Mouse (Mus musculus): Measurements from ENCODE around the gene Chst1. TPM values are rescaled to one million over a fixed set of nuclear protein-coding genes. Genes with fewer than 3 reads are reported as not detected.

Chst1 gene
- 0.12 and 0.15 TPM in 2 replicates for polyA plus RNA-seq (2015; fragmentation: Nextera tagmentation; extraction: Ambion mirVana)

DNA sequence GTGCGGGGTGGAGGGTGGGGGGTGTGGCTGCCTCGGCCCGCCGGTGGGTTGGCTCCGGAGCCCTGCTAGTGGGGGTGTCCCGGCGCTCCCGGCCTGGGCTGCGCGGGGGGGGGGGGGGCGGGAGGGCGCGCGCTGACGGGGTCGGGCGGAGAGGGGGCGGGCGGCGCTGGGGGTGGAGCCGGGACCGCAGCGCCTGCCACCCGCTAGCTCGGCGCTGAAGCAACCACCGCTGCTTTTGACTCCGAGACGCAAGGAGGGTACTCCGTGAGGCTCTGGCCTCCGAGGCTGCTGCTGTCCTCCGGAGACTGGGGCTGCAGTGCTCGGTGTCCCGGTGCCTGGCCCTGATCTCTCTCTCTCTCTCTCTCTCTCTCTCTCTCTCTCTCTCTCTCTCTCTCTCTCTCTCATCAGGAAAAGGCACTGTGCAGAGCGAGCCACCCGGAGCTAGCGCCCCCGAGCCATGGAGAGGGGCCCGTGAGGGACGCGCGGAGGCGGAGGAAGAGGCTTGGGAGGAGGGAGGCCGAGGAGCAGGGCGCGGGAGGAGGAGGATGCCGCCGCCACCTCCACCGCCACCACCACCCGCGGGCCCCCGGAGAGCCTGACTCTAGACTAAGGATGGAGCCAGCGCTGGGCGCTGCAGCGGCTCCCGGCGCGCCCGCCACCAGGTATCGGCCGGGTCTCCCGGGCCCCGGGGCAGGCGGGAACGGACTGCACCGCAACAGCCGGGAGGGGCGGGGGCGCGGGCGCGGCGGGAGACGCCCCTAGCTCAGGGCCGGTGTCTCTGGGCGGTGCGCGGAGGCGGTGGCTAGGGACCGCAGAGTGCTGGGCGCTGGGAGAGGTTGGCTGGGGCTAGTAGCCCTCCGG is at the start of gene Chst1:
Gene Chst1, plus strand, starts transcription at position 221 of the 861 bp plus-strand sequence.
- Histone ChIP-seq H3K9ac (no peak within 1 kb of the TSS), H3K36me3 (no peaks in the 10 kb centered on the region), H3K4me2 (peak within 1 kb of the TSS; percentile 68), H3K27me3 (peaks cover 82% of the 10 kb centered on the region), H3K4me3 (replicated peaks) (peak within 1 kb of the TSS; percentile 49), H3K9me3 (replicated peaks) (no peaks in the 10 kb centered on the region), H3K27ac (no peak within 1 kb of the TSS), H3K4me1 (replicated peaks) (peaks cover 9% of the 10 kb centered on the region)
- under 1% methylated on average over 56 of the region's 82 CpGs for WGBS (ENCODE audit: insufficient replicate concordance)
- ATAC-seq (ENCODE audit: low read depth) (peak; percentile 38; the same call in 1 of the 2 replicates), DNase-seq (no peak)

DNA sequence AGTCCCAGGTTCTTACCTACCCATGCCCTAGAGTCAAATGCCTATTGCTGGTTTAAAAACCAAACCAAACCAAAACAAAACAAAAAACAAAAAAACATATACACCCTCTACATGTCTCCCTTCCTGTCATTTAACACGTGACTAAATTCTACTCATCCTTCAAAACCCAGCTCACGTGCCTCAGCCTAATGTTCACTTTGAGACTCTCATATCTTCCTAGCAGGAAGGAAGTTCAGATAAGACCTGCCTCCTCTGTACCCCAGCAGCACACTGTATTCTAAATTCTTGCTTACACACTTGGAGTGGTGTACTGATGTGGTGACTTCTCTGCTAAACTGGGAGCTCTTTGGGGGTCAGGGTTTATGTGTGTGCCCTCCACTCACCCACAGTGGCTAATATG is 49.5 kb upstream of the Chst1 start:
- no peak overlapping the region for H3K27ac ChIP-seq
- H3K9me3 ChIP-seq (replicated peaks), result no peaks in the 10 kb centered on the region
- H3K9ac ChIP-seq, result no peak overlapping the region
- no peak for ATAC-seq (ENCODE audit: low read depth)
- no peaks in the 10 kb centered on the region for H3K27me3 ChIP-seq
- no peak for DNase-seq
- no peak overlapping the region for H3K4me3 ChIP-seq (replicated peaks)
- H3K4me1 ChIP-seq (replicated peaks), result no peaks in the 10 kb centered on the region
- H3K4me2 ChIP-seq, result no peak overlapping the region
- no peaks in the 10 kb centered on the region for H3K36me3 ChIP-seq
- WGBS (ENCODE audit: insufficient replicate concordance), result 15% methylated on average over 2 of the region's 2 CpGs

DNA sequence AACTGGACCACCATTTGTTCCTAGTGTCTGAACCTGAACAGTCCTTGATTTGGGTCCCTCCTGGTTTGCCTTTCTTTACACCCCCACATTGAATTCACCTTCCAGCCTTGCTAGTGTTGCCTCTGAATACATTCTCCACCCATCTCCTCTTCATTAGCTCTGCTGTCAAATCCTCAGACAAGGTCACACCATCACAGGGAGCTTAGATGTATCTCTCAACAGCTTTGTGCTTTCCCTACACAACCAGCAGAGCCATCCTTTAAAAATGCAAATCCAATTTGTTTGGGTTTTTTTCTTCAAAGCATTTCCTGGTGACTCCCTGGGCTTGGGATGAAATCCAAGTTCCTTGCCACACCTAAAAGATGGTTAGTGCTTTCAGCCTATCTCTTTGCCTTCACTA is 45.0 kb upstream of the Chst1 start:
- no peaks in the 10 kb centered on the region for H3K9me3 ChIP-seq (replicated peaks)
- no peak overlapping the region for H3K9ac ChIP-seq
- no peak for ATAC-seq (ENCODE audit: low read depth)
- no peak overlapping the region for H3K4me2 ChIP-seq
- no peak overlapping the region for H3K4me3 ChIP-seq (replicated peaks)
- H3K36me3 ChIP-seq, result no peaks in the 10 kb centered on the region
- no peak overlapping the region for H3K27ac ChIP-seq
- H3K27me3 ChIP-seq, result no peaks in the 10 kb centered on the region
- no peaks in the 10 kb centered on the region for H3K4me1 ChIP-seq (replicated peaks)
- no peak for DNase-seq

DNA sequence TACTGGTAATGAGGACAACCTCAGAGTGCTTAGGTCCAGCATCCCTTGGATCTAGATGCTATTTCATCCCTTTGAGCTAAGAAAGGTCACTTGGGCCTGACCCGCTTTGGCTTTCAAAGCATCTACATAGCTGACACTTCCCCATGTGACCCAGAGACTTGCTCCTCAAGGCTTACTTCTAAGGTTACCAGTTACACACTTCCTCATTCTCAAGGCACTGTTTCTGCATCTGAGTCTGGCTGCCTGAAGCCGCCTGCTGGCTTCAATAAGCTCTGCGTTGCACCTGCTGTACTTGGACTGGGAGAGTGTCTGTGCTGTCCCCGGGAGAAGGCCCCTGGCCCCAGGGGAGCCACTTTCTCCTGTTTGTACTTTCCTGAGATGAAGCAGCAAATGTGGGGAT is 36.6 kb upstream of the Chst1 start:
- ATAC-seq (ENCODE audit: low read depth) (no peak), DNase-seq (no peak)
- no peaks in the 10 kb centered on the region for H3K36me3 ChIP-seq
- H3K27me3 ChIP-seq, result no peaks in the 10 kb centered on the region
- H3K4me3 ChIP-seq (replicated peaks), result no peak overlapping the region
- no peaks in the 10 kb centered on the region for H3K9me3 ChIP-seq (replicated peaks)
- no peaks in the 10 kb centered on the region for H3K4me1 ChIP-seq (replicated peaks)
- H3K27ac ChIP-seq, result no peak overlapping the region
- no peak overlapping the region for H3K9ac ChIP-seq
- no peak overlapping the region for H3K4me2 ChIP-seq
- WGBS (ENCODE audit: insufficient replicate concordance), result 28% methylated on average over 4 of the region's 4 CpGs

DNA sequence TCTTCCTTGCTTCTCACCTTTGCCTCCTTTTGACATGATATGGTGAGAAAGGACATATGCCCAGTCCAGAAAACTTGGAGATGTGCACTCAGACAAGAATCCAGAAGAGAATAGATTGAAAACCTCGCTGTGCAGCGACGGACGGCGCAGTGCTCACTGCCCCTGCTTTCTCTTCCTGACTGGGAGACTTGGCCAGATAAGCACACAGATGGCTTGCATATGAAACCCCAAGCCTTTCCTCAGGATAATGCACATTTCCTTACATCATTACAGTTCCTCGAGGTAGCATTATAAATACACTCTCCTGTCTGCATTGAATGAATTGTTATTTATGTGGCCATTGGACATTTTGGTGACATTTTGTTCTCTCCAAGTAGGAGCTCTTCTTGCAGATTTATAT is 28.9 kb upstream of the Chst1 start:
- no peaks in the 10 kb centered on the region for H3K36me3 ChIP-seq
- ATAC-seq (ENCODE audit: low read depth) (no peak), DNase-seq (no peak)
- no peak overlapping the region for H3K4me2 ChIP-seq
- H3K9ac ChIP-seq, result no peak overlapping the region
- H3K4me1 ChIP-seq (replicated peaks), result 0 out of 2 replicates have a peak, but pooled peaks cover 3% of the 10 kb centered on the region
- H3K27ac ChIP-seq, result no peak overlapping the region
- no peaks in the 10 kb centered on the region for H3K27me3 ChIP-seq
- 52% methylated on average over 6 of the region's 6 CpGs for WGBS (ENCODE audit: insufficient replicate concordance)
- no peaks in the 10 kb centered on the region for H3K9me3 ChIP-seq (replicated peaks)
- no peak overlapping the region for H3K4me3 ChIP-seq (replicated peaks)

DNA sequence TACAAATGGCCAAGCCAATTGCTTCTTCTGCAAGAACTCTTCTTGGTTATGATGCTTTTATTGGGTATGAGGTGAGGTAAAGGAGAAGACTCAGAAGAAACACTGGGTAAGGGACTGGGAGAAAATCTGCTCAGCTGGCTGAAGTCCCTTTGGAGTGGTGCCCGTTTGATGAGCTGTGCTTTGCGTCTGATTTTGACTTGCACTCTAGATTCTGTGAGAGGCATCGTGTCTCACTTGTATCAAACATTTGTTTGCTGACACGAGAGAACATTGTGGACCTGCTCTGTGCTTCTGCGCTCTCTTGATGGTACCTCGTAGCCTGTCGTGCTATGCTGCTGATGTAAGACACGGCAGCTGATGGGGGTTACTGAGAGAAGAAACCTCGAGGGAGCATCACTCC is 21.7 kb upstream of the Chst1 start:
- Histone ChIP-seq H3K9ac (no peak overlapping the region), H3K4me1 (replicated peaks) (peaks cover 6% of the 10 kb centered on the region; the same call in 1 of the 2 replicates), H3K36me3 (no peaks in the 10 kb centered on the region), H3K9me3 (replicated peaks) (no peaks in the 10 kb centered on the region), H3K27ac (no peak overlapping the region), H3K4me2 (no peak overlapping the region), H3K4me3 (replicated peaks) (no peak overlapping the region), H3K27me3 (no peaks in the 10 kb centered on the region)
- DNase-seq (no peak), ATAC-seq (ENCODE audit: low read depth) (no peak)
- 59% methylated on average over 9 of the region's 9 CpGs for WGBS (ENCODE audit: insufficient replicate concordance)

DNA sequence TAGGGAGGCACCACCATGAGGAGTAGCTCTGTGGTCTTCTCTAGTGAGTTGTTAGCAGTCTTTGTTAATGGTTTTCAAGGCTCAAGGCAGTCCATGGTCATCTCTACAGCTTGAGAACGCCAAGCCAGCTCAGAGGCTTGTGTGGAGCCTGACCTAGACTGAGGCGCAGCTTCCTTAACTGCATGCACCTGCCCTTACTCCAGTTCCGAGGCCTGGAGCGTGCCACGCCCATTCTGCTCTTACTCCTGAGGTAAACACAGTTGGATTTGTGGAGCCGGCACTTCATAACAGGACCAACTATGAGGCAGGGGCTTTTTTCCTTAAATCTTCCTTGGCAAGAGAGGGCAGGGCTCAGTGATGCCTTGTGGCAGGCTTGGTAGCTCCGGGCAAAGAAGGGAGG is 18.2 kb upstream of the Chst1 start:
- no peak overlapping the region for H3K27ac ChIP-seq
- H3K9ac ChIP-seq, result no peak overlapping the region

DNA sequence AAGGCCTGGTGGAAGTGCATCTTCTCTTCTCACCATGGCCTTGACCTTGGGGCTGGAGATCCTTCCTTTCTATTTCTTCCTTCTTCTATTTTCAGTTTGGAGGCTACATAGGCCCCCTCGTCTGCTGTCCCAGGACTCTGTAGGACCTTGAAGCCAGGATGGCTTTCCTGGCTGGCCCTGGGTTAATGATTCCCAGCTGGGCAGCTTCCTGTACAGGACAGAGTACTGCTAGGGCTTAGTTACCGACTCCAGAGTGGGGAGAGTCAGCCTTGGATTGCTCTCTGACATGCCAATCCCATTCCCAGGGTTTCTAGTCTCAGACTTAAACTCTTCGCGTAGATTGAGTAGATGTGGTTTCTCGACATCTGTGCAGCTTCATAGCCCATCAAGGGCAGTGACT is 16.9 kb upstream of the Chst1 start:
- H3K9me3 ChIP-seq (replicated peaks), result no peaks in the 10 kb centered on the region
- peaks cover 7% of the 10 kb centered on the region; the same call in 1 of the 2 replicates for H3K4me1 ChIP-seq (replicated peaks)
- 59% methylated on average over 5 of the region's 5 CpGs for WGBS (ENCODE audit: insufficient replicate concordance)
- 0 out of 2 replicates have a peak overlapping the region, but pooled peaks have one; percentile 15 for H3K27ac ChIP-seq
- DNase-seq (no peak), ATAC-seq (ENCODE audit: low read depth) (peak; percentile 71; the same call in 1 of the 2 replicates)
- H3K27me3 ChIP-seq, result no peaks in the 10 kb centered on the region
- H3K36me3 ChIP-seq, result no peaks in the 10 kb centered on the region
- no peak overlapping the region for H3K4me3 ChIP-seq (replicated peaks)
- H3K4me2 ChIP-seq, result no peak overlapping the region
- no peak overlapping the region for H3K9ac ChIP-seq

More for the DNA sequence above, 18.2 kb upstream of the Chst1 start:
- H3K4me3 ChIP-seq (replicated peaks), result no peak overlapping the region
- 62% methylated on average over 7 of the region's 7 CpGs for WGBS (ENCODE audit: insufficient replicate concordance)
- peaks cover 7% of the 10 kb centered on the region; the same call in 1 of the 2 replicates for H3K4me1 ChIP-seq (replicated peaks)
- ATAC-seq (ENCODE audit: low read depth) (no peak), DNase-seq (no peak)
- no peak overlapping the region for H3K4me2 ChIP-seq
- H3K36me3 ChIP-seq, result no peaks in the 10 kb centered on the region
- no peaks in the 10 kb centered on the region for H3K9me3 ChIP-seq (replicated peaks)
- H3K27me3 ChIP-seq, result no peaks in the 10 kb centered on the region

DNA sequence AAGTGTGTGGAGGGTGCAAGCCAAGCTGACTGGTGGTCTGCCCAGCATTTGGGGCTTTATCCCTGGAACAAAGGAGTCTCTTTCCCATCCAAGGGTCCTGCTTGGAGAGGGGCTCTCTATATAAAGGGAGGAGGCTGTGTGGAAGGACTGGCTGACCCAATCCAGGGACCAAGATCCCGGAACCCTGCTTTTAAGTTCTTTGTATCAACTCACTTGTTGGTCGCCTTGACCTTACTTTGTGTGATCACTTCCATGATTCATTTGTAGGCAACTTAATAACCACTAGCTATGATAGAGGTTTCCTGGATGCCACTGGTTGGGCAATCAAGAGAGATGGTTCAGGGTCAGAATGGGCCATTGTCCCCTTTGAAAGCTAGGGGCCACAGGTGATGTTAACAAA is 11.7 kb upstream of the Chst1 start:
- no peak overlapping the region for H3K4me3 ChIP-seq (replicated peaks)
- ATAC-seq (ENCODE audit: low read depth) (no peak), DNase-seq (no peak)
- WGBS (ENCODE audit: insufficient replicate concordance), result 69% methylated on average over 2 of the region's 2 CpGs
- H3K9ac ChIP-seq, result no peak overlapping the region
- H3K27me3 ChIP-seq, result no peaks in the 10 kb centered on the region
- no peaks in the 10 kb centered on the region for H3K9me3 ChIP-seq (replicated peaks)
- H3K36me3 ChIP-seq, result no peaks in the 10 kb centered on the region
- H3K4me1 ChIP-seq (replicated peaks), result peaks cover 4% of the 10 kb centered on the region; the same call in 1 of the 2 replicates
- H3K27ac ChIP-seq, result no peak overlapping the region
- no peak overlapping the region for H3K4me2 ChIP-seq

DNA sequence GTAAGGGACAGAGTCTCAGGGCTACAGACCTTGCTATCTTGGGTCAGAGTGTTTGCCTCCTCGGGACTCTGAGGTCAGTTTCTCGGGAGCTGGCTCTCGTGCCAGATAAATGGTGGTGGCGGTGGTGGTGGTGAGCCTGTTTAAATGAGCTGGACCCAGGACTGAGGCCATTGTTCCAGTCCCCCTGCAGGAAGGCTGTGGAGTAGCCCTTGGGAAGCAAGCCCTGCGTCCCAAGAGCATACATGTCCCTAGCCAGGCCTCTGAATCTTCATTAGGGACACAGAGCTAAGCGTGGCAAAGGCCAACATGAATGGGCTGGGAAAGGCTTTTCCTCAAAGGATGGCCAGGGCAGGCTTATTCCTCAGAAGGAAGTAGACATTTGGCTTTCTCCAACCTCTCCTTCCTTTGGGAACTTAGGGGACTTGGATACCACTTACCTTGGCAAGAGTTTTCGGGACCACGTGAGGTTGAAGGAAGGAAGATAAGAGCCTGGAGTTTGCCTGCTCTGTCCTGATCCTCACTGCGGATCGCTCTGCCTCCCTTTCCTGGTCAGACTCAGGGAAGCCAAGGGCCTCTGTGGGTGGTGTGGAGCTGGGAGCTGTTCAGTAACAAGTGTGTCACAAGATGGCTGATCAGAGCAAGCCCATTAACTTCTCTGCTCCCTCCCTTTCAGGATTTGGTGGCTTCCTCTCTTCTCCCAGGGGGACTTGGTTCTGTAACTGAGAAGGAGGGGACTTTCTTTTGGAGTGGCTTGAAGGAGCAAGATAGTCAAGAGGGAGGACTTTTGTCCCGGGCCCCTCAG is 4.4 kb upstream of the Chst1 start:
- Histone ChIP-seq H3K27ac (no peak overlapping the region), H3K9ac (no peak overlapping the region), H3K9me3 (replicated peaks) (no peaks in the 10 kb centered on the region), H3K4me1 (replicated peaks) (peaks cover 4% of the 10 kb centered on the region), H3K4me3 (replicated peaks) (no peak overlapping the region), H3K36me3 (no peaks in the 10 kb centered on the region), H3K27me3 (peaks cover 38% of the 10 kb centered on the region), H3K4me2 (no peak overlapping the region)
- WGBS (ENCODE audit: insufficient replicate concordance), result 54% methylated on average over 11 of the region's 11 CpGs
- ATAC-seq (ENCODE audit: low read depth), result no peak
- DNase-seq, result no peak

DNA sequence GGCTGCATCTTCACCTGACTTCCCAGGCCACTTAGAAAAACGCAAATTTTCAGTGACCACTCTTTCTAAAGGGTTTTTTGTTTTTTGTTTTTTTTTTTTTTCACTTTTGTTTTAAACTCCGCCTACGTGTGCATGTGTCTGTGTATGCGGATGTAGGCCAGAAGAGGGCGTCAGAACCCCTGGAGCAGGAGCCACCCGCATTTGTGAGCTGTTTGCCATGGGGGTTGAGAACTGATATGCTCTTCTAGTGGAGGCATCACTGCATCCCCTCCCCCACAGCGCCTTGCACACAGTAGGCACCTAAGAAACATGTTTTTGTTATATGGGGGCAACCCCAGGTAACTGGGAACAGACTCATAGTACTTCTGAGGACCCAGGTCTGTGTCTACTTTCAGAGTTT is 2.2 kb upstream of the Chst1 start:
- ATAC-seq (ENCODE audit: low read depth) (no peak), DNase-seq (no peak)
- Histone ChIP-seq H3K27me3 (peaks cover 60% of the 10 kb centered on the region), H3K27ac (no peak overlapping the region), H3K9ac (no peak overlapping the region), H3K4me2 (no peak overlapping the region), H3K4me1 (replicated peaks) (peaks cover 9% of the 10 kb centered on the region), H3K9me3 (replicated peaks) (no peaks in the 10 kb centered on the region), H3K36me3 (no peaks in the 10 kb centered on the region), H3K4me3 (replicated peaks) (no peak overlapping the region)
- WGBS (ENCODE audit: insufficient replicate concordance), result 5% methylated on average over 7 of the region's 7 CpGs

Measured in liver, embryonic 13.5 days (tissue).